Mouse (Mus musculus) cerebellum, postnatal 14 days (tissue): ENCODE measurements at regions not wholly inside any gene's neighbourhood (a gene's known extent, or its start where the extent isn't known, plus 50 kb on each side); places are given as distances from the start of the nearest gene placed in this dataset.

Experiments
- DNase-seq, 2 experiments: peaks; one replicate each; pipeline ENCODE4 v3.0.0; 2021; ENCODE audit warnings: mixed read lengths in 2 of 2

DNA sequence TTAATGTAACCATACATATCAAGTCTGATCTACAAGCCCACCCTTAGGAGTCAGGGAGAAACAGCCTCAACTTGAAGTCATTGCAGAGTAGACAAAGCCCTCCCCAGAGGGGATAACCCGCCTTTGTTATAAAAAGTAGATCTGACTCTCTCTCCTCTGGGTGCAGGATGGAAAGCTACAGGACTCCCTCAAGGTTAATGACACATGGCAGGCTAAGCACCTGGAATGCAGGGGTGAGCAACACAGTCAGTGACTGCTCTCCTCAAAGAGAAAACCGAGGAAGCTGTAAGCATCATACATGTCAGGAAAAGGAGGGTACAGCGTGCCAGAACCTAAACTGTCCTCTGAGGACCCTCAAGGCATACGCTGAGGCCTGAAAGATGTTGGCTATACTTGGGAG is 177.1 kb downstream of the Mycn start:
- no peak for DNase-seq

- no peak for DNase-seq
Measured at GRCm38 (mm10) chr12:12756301-12756948, 185.3 kb downstream of the Mycn start.

GRCm38 (mm10) chr12:12753849-12754248 is 187.9 kb downstream of the Mycn start:
- no peak for DNase-seq

DNA sequence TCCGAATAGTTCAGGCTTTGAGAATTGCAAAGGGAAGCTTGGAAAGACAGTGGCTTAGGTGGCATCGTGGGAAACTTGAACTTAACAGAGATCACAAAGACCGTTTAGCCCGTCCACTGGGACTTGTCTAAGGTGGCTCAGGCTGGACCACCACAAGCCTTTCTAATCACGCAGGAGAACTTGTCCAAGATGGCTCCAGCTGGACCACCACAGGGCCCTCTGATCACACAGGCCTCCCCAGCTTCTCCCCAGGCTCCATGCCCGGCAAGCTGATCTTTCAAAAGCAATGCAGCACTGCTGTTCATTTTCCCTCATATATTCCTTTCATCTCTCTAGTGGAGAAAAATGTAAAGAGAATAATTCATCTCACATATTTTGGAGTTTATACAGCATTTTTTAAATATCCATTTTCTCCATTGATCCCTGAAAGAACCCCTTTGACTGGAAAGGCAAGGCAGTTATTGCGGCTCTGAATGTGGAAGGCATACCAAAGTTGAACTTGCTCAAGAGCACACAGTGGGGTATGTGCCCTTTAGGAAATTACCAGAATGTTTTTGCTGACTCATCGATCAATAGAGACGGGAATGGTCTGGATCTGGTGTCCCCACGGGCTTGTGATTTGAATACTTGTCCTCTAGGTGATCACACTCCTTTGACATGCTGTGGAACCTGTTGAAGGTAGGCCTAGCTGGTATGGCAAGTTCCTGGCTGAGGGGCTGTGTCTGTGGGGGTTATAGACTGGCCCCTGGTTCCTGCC is 189.9 kb downstream of the Mycn start:
- no peak for DNase-seq

DNA sequence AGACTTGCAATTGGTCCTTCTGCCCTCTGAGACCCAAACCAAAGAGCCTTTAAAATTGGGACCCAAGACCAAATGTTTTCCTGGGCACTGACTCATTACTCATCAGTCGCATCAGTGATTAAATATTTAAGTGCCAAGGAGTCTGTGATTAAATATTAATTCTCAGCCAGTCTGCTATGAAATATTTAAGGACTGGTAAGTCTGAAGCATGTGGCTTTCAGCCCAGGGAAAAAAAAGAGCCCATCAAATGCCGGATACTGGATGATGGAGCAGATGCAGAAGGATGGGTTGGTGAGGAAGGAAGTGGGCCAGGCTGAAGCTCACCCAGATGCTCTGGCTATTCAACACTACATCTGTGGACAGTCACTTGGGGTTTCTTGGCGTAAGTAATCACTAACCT is 192.0 kb downstream of the Mycn start:
- DNase-seq: no peak

DNA sequence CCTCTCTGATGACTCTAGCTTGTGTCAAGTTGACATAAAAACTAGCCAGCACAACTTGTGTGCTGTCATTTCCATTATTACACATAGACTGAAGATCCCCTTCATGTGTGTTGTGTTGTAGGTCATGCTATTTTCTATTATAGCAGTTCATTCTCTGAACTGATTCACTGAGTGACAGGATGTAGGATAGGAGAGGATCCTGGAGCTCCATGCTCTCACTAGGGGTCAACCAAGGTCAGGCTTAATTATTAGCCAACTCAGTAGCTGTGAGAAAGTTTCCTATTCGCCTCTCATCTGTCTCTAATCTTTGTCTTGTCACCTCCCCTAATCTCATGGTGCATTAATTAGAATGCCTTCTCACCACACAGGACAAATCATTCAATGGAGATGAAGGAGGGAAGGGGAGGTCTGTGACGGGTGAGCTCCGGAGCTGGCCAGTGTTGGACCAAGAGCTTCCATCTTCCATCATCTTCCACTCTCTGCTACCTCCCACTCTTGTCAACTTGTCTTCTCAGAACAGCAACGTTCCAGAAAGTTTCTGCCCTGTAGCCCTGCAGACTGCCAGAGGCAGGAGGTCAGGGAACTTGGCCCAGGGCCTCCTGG is 194.8 kb downstream of the Mycn start:
- no peak for DNase-seq

GRCm38 (mm10) chr12:12744492-12744891 is 197.2 kb downstream of the Mycn start:
- no peak for DNase-seq

DNA sequence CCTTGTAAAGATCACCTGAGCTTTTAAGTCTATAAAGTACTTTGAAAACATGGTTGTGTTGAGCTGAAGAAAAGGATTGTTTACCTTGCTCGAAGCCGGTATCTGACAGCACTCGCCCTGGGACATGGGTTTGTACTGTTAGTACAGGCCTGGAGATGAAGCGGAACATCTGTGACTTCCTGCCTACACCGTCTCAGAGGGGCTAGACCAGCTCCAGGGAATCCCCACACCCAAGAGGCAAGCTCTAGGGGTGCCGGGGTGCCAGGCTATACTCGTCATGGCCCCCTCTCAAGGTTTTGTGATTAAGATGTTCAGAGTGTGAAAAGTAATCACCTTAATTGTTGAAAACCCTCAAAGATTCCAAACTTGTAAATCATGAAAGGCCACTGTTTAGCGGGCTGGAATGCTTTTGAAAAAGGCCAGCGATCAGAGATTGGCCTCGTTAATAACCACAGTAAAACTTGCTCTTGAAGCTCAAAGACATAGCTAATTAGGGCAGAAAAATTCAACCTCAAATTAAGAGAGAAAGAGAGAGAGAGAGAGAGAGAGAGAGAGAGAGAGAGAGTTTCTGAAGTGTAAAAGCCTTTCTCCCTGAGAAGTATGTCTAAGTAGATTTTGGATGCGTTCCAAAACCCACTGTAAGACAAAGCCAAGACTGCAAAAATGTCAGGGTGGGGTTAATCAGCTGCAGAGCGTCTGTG is 202.9 kb downstream of the Mycn start:
- no peak for DNase-seq

- DNase-seq: no peak
Measured at GRCm38 (mm10) chr12:12725797-12726196, 215.9 kb downstream of the Mycn start.

- DNase-seq: peak; percentile 21 to 54
Measured at GRCm38 (mm10) chr12:12725075-12725474, 216.6 kb downstream of the Mycn start.

DNA sequence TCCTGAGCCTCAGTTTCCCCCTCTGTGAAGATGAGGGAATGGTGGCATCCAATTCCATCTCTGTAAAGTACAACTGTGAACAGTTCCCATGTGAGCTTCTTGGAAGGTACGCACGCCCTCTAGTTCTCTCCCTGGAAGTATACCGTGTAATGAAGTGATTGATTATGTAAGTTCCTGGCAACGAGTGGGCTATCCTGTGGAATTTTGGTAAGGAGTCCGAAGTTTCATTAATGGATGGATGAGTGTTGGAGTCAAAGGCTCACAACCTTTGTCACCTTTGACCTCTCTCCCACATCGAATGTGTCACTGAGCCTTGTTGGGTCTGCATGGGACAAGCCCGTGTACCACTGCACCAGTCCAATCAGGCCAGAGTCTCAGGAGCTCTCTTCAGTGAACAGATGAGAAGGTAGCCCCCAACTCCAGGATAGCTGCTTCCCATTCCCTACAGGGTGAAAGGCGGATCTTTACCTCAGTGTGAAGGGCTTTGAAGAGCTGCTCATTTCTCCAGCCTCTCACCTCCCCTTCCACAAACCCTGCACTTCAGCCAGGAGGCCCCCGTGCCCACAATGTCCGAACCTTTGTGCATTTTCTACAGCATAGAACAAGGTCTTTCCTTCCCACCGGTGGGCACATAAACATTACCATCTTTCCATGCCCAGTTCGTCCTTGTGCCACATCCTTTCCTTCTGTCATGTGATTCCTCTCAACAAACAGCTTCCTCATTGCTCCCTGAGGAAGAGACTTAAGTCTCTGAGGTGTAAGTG is 217.8 kb downstream of the Mycn start:
- DNase-seq: no peak

DNA sequence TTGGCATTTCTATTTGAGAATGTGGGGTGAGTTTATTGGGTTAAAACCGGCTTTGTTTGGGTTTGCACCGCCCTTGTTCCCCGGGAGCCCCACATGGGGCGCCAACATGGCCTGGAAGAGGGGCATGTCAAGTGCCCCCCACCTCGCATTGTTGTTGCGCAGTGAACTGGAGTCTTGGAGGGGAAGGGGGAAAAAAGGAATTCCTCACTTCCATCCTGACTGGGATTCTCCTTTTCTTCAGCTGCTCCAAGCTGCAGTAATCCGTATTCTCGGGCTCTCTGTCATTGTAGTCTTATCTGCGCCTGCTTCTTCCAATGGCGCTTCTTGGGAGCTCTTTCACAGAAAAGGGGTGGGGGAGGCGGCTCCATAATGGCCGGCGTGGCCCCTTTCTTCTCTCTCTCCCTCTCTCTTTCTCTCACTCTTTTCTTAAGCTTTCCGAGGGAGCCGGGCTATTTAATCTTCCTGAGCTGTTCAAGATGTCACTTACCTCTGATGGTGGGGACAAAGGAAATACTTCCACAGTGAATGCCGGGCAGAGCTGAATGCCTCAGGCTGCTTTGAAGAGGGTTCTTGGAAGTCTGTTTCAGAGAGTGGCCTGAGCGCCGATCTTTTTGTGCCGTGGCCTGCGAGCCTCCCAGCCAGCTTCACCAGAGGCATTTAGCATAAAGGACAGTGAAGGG is 218.6 kb downstream of the Mycn start:
- DNase-seq: no peak

DNA sequence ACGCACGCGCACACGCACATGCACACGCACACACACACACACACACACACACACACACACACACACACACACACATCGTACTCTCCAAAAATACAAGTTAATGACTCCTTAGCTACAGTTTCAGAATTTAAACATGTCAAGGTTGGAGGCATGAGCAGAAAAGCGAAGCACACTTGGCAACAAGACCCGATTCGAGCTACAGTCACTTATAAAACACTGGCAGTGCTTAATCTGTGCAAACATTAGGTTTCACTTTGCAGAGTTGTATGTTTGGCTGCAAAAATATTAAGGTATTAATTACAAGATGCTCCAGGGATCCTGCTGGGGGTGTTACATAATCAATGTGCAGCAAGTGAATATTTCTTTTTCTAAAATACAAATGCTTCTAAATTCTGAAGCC is 225.0 kb downstream of the Mycn start:
- DNase-seq: no peak

DNA sequence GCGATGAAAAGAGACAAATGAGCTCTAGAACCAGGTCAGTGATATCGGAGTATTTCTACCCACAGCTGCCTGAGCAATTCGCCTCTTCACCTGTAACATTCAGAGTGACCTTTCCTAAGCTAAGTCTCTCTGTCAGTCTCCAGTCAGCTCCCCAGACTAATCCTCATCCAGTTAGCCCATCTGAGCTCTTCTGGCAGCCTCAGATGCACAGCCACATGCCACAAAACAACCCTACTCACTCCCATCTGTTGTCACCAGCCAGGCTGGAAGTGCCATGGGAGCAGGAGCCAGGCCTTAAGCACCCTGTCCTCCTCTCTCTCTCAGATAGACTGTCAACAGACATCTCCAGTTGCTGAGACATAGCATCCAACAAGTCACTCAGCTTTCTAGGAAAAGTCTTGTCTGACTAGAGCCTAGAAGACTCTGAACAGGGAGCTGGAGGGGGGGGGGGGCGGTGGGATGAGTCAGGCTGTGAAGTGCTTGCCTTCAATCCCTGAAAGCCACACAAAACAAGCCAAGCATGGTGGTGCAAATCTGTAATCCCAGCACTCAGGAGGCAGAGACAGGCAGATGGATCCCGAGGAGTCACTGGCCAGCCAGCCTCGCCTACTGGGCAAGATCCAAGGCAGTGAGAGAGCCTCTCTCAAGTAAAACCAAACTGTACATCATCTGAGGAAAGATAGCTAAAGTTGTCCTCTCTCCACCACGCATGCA is 225.6 kb downstream of the Mycn start:
- DNase-seq: peak; percentile 52 to 70

DNA sequence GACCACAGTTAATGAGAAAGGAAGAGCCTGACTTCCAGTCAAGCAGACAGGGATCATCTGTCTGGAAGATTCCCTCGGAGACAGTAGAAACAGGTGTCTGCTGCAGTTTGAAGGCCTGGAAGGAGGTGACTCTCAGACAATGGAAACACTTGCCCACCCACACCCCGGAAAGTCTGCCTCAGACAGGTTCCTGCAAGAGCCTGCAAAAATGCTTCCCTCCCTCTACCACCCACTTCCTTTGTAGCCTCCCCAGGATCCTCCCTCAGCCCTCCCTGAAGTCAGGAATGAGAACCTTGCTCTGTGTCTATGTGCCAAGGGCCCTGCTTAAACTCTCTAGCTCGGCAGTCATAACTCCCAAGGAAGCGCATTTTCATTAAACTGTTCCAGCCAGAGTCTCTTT is 226.2 kb downstream of the Mycn start:
- DNase-seq: no peak

DNA sequence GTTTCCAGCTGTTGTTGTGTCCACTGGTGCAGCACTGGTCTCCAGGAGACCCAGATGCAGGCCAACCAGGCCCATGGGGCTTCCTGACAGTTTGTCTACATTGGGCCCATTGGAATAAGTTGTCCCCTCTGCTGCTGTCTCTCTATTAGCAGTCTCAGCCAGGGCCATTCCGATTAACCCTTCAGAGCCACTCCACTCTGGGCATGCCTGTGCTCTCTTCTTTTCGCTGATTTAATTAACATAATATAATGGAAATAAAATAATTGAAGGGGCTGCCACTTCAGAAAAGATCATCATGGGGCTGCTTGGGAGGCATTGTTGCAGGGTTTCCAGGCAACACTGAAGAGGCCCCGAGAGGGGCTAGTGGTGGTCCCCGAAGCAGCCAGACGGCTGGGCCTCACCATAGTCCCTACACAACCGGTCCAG is 231.5 kb downstream of the Mycn start:
- DNase-seq: no peak

DNA sequence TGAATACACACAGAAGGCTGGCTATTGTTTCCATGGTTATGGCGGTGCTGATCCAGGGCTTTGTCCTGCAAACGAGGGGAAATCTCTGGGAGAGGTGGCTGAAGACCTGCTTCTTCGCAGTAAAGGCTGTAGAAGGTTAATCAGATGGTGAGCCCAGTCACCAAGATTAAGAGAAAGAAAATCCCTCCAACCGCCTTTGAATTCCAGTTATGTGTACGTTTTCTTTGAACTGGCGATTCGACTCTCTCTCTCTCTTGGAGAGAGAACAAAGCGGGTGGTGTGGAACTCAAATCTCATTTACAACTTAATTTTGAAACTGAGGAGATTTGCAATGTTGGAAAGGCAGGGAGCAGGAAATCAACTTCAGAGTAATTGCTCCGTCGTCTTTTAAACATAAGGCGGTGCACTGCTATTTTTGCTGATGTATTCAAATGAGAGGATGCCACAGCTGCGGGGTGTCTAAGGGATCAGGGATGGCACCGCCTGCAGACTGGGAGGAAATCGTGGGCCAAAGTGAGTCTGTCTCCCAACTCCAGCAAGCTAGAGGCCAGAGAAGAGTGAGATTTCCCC is 232.7 kb downstream of the Mycn start:
- DNase-seq: no peak

GRCm38 (mm10) chr12:12706326-12706920 is 235.3 kb downstream of the Mycn start:
- peak; percentile 36 to 40 for DNase-seq

GRCm38 (mm10) chr12:12701735-12702134 is 240.0 kb downstream of the Mycn start:
- DNase-seq: peak in 1 of 2 experiments; percentile 49

- DNase-seq: no peak
Measured at GRCm38 (mm10) chr12:12701060-12701667, 240.6 kb downstream of the Mycn start.
